Mouse (Mus musculus) hindbrain, postnatal 0 days (tissue): ENCODE measurements around the gene Slc35a2. TPM values are rescaled to one million over a fixed set of nuclear protein-coding genes. Genes with fewer than 3 reads are reported as not detected.

Experiments
- ATAC-seq: fragments of 200-750 bp; cut with Nextera tagmentation; 2 replicates; pipeline ENCODE4 v1.8.0; 2017; ENCODE audit warnings: mild to moderate bottlenecking, moderate TSS enrichment, moderate library complexity
- DNase-seq: peaks from one replicate; pipeline ENCODE4 v3.0.0-alpha.2; 2015; ENCODE audit warnings: low spot score
- H3K27ac ChIP-seq: fragments of 300-500 bp; sonication (generic); 2 replicates; pipeline ENCODE4 v1.5.1; 2014; ENCODE audit warnings: mild to moderate bottlenecking
- H3K27me3 ChIP-seq: fragments of 300-500 bp; sonication (generic); 2 replicates; pipeline ENCODE4 v1.6.1; 2014; ENCODE audit warnings: low read length, mixed read lengths; ENCODE audit not compliant: insufficient read depth
- H3K36me3 ChIP-seq: fragments of 300-500 bp; sonication (generic); 2 replicates; pipeline ENCODE4 v1.6.1; 2014; ENCODE audit warnings: low read length, mixed read lengths; ENCODE audit not compliant: insufficient read depth
- H3K4me1 ChIP-seq: fragments of 300-500 bp; sonication (generic); 2 replicates; pipeline ENCODE4 v1.6.1; 2014; ENCODE audit warnings: antibody characterized with exemption, low read length, mixed read lengths; ENCODE audit not compliant: insufficient read depth
- H3K4me2 ChIP-seq: fragments of 300-500 bp; sonication (generic); 2 replicates; pipeline ENCODE4 v1.6.1; 2014; ENCODE audit warnings: low read depth, mild to moderate bottlenecking, low read length, moderate library complexity, mixed read lengths
- H3K4me3 ChIP-seq: fragments of 300-500 bp; sonication (generic); 2 replicates; pipeline ENCODE4 v1.5.1; 2014; ENCODE audit warnings: low read length
- H3K9ac ChIP-seq: fragments of 300-500 bp; sonication (generic); replicated peaks from 2 replicates; pipeline ENCODE4 v1.6.1; 2014; ENCODE audit warnings: mild to moderate bottlenecking, low read length, moderate library complexity, mixed read lengths
- H3K9me3 ChIP-seq: fragments of 300-500 bp; sonication (generic); 2 replicates; pipeline ENCODE4 v1.6.1; 2016; ENCODE audit warnings: low read length, mixed read lengths
- CTCF ChIP-seq: IDR thresholded peaks from 2 replicates; pipeline ENCODE4 v1.5.1; 2016; ENCODE audit warnings: antibody characterized with exemption, control low read depth, low read depth
- WGBS: fragments of 180-500 bp; shearing (Covaris S2); extraction: QIAGEN DNeasy Blood & Tissue Kit; methylation state at CpG from one replicate; pipeline ENCODE4 v1.1.7; 2014; 5-methylcytosine and 5-hydroxymethylcytosine counted together
- polyA plus RNA-seq: library from polyadenylated mRNA; unstranded; fragments of >200 nt; fragmentation: Nextera tagmentation; extraction: Ambion mirVana; gene quantifications from 2 replicates; pipeline ENCODE4 v1.2.1, GENCODE M21; 2015
- total RNA-seq: library from RNA; depleted of rRNA; stranded (reverse); fragments of >200 nt; gene quantifications from 2 replicates; pipeline ENCODE4 v1.2.3, GENCODE M21; 2014

Slc35a2 gene
- total and polyA plus RNA-seq, 2 experiments from 2014 or later = 46.2 to 61.0 TPM

GRCm38 (mm10) chrX:7854578-7854977, 29.2 kb upstream of the Slc35a2 start:
- H3K9me3 ChIP-seq = no peaks in the 10 kb centered on the region
- H3K4me1 ChIP-seq = no peaks in the 10 kb centered on the region
- H3K4me2 ChIP-seq = no peak overlapping the region
- no peak overlapping the region for H3K4me3 ChIP-seq
- H3K9ac ChIP-seq = no peak overlapping the region
- H3K36me3 ChIP-seq = no peaks in the 10 kb centered on the region
- no peak overlapping the region for H3K27ac ChIP-seq
- no peaks in the 10 kb centered on the region for H3K27me3 ChIP-seq
- TF ChIP-seq CTCF = peak; percentile 63
- ATAC-seq (no peak), DNase-seq (peak; percentile 60)
- 37% methylated on average over 2 of the region's 2 CpGs for WGBS

GRCm38 (mm10) chrX:7859191-7859753, 24.6 kb upstream of the Slc35a2 start:
- ATAC-seq = no peak
- H3K27me3 ChIP-seq = no peaks in the 10 kb centered on the region

GRCm38 (mm10) chrX:7863181-7863580, 20.6 kb upstream of the Slc35a2 start:
- no peaks in the 10 kb centered on the region for H3K36me3 ChIP-seq
- H3K4me3 ChIP-seq = no peak overlapping the region
- H3K27me3 ChIP-seq = no peaks in the 10 kb centered on the region
- H3K4me1 ChIP-seq = no peaks in the 10 kb centered on the region
- WGBS = 87% methylated on average over 1 of the region's 1 CpGs
- DNase-seq (no peak), ATAC-seq (no peak)
- no peak overlapping the region for H3K27ac ChIP-seq
- no peaks in the 10 kb centered on the region for H3K9me3 ChIP-seq
- H3K9ac ChIP-seq = no peak overlapping the region
- H3K4me2 ChIP-seq = no peak overlapping the region
- TF ChIP-seq CTCF = no peak

More at GRCm38 (mm10) chrX:7859191-7859753, 24.6 kb upstream of the Slc35a2 start:
- H3K4me3 ChIP-seq = no peak overlapping the region
- H3K9ac ChIP-seq = no peak overlapping the region
- H3K9me3 ChIP-seq = no peaks in the 10 kb centered on the region
- no peak for DNase-seq
- no peaks in the 10 kb centered on the region for H3K4me1 ChIP-seq
- no peaks in the 10 kb centered on the region for H3K36me3 ChIP-seq
- H3K4me2 ChIP-seq = no peak overlapping the region
- no peak for TF ChIP-seq CTCF
- WGBS = 88% methylated on average over 3 of the region's 3 CpGs
- no peak overlapping the region for H3K27ac ChIP-seq

GRCm38 (mm10) chrX:7864551-7864950, 19.3 kb upstream of the Slc35a2 start:
- no peaks in the 10 kb centered on the region for H3K4me1 ChIP-seq
- H3K27ac ChIP-seq = no peak overlapping the region
- H3K4me3 ChIP-seq = no peak overlapping the region
- no peak overlapping the region for H3K4me2 ChIP-seq
- TF ChIP-seq CTCF = no peak
- no peak overlapping the region for H3K9ac ChIP-seq
- WGBS = 63% methylated on average over 3 of the region's 3 CpGs
- no peaks in the 10 kb centered on the region for H3K9me3 ChIP-seq
- ATAC-seq = no peak
- H3K27me3 ChIP-seq = no peaks in the 10 kb centered on the region
- no peak for DNase-seq
- no peaks in the 10 kb centered on the region for H3K36me3 ChIP-seq

GRCm38 (mm10) chrX:7865343-7865742, 18.5 kb upstream of the Slc35a2 start:
- WGBS = 83% methylated on average over 2 of the region's 2 CpGs
- Histone ChIP-seq H3K27me3 (no peaks in the 10 kb centered on the region), H3K36me3 (no peaks in the 10 kb centered on the region), H3K4me3 (no peak overlapping the region), H3K9me3 (no peaks in the 10 kb centered on the region), H3K27ac (no peak overlapping the region), H3K4me1 (no peaks in the 10 kb centered on the region), H3K9ac (no peak overlapping the region), H3K4me2 (no peak overlapping the region)
- no peak for DNase-seq
- no peak for ATAC-seq
- TF ChIP-seq CTCF = no peak

- Histone ChIP-seq H3K36me3 (no peaks in the 10 kb centered on the region), H3K4me3 (no peak overlapping the region), H3K4me2 (no peak overlapping the region), H3K27ac (no peak overlapping the region), H3K9me3 (no peaks in the 10 kb centered on the region), H3K27me3 (no peaks in the 10 kb centered on the region), H3K9ac (no peak overlapping the region), H3K4me1 (no peaks in the 10 kb centered on the region)
- no peak for ATAC-seq
- 68% methylated on average over 2 of the region's 2 CpGs for WGBS
- no peak for TF ChIP-seq CTCF
- no peak for DNase-seq
Observed at GRCm38 (mm10) chrX:7865786-7866185, 18.0 kb upstream of the Slc35a2 start.

GRCm38 (mm10) chrX:7867141-7867540, 16.7 kb upstream of the Slc35a2 start:
- Histone ChIP-seq H3K36me3 (no peaks in the 10 kb centered on the region), H3K4me1 (no peaks in the 10 kb centered on the region), H3K9ac (no peak overlapping the region), H3K27me3 (no peaks in the 10 kb centered on the region), H3K4me3 (no peak overlapping the region), H3K4me2 (no peak overlapping the region), H3K27ac (no peak overlapping the region), H3K9me3 (no peaks in the 10 kb centered on the region)
- ATAC-seq = no peak
- no peak for TF ChIP-seq CTCF
- WGBS = 96% methylated on average over 1 of the region's 1 CpGs
- DNase-seq = no peak
